Mouse (Mus musculus): Measurements from ENCODE around the gene Prr29. TPM values are rescaled to one million over a fixed set of nuclear protein-coding genes. Genes with fewer than 3 reads are reported as not detected.

Prr29 gene
- polyA plus RNA-seq, 1 experiment from 2014 or later, result 0.34 TPM

GRCm38 (mm10) chr11:106364712-106365111, 560 bp upstream of the Prr29 start:
- Histone ChIP-seq H3K36me3 (no peaks in the 10 kb centered on the region), H3K27me3 (replicated peaks) (no peaks in the 10 kb centered on the region), H3K27ac (no peak overlapping the region), H3K4me3 (replicated peaks) (no peak overlapping the region), H3K4me2 (replicated peaks) (peak overlapping the region; percentile 24; the same call in 1 of the 2 replicates), H3K4me1 (replicated peaks) (peaks cover 13% of the 10 kb centered on the region), H3K9me3 (no peaks in the 10 kb centered on the region), H3K9ac (no peak overlapping the region)
- 10% methylated on average over 11 of the region's 11 CpGs for WGBS
- ATAC-seq, result no peak

- H3K36me3 ChIP-seq, result no peaks in the 10 kb centered on the region
- H3K9ac ChIP-seq, result no peak overlapping the region
- no peak overlapping the region for H3K4me3 ChIP-seq (replicated peaks)
- no peak overlapping the region for H3K4me2 ChIP-seq (replicated peaks)
- no peak overlapping the region for H3K27ac ChIP-seq
- H3K27me3 ChIP-seq (replicated peaks), result no peaks in the 10 kb centered on the region
- ATAC-seq, result 0 out of 2 replicates have a peak, but pooled peaks have one; percentile 43
- H3K4me1 ChIP-seq (replicated peaks), result peaks cover 13% of the 10 kb centered on the region
- no peaks in the 10 kb centered on the region for H3K9me3 ChIP-seq
- WGBS, result 4% methylated on average over 3 of the region's 3 CpGs
Measured at GRCm38 (mm10) chr11:106366316-106366715, 1.0 kb downstream of the Prr29 start.

- H3K9ac ChIP-seq, result no peak overlapping the region
- 0 out of 2 replicates have a peak, but pooled peaks have one; percentile 36 for ATAC-seq
- 0 out of 2 replicates have a peak overlapping the region, but pooled peaks have one; percentile 17 for H3K27ac ChIP-seq
- no peaks in the 10 kb centered on the region for H3K9me3 ChIP-seq
- no peak overlapping the region for H3K4me3 ChIP-seq (replicated peaks)
- H3K4me1 ChIP-seq (replicated peaks), result peaks cover 14% of the 10 kb centered on the region
- no peaks in the 10 kb centered on the region for H3K36me3 ChIP-seq
- no peaks in the 10 kb centered on the region for H3K27me3 ChIP-seq (replicated peaks)
- peak overlapping the region; percentile 9; the same call in 1 of the 2 replicates for H3K4me2 ChIP-seq (replicated peaks)
- WGBS, result 40% methylated on average over 11 of the region's 11 CpGs
Measured at GRCm38 (mm10) chr11:106373998-106374397, 8.7 kb downstream of the Prr29 start.

GRCm38 (mm10) chr11:106374559-106374958, 9.3 kb downstream of the Prr29 start:
- Histone ChIP-seq H3K9me3 (no peaks in the 10 kb centered on the region), H3K27me3 (replicated peaks) (no peaks in the 10 kb centered on the region), H3K36me3 (no peaks in the 10 kb centered on the region), H3K4me3 (replicated peaks) (no peak overlapping the region), H3K4me1 (replicated peaks) (peaks cover 14% of the 10 kb centered on the region), H3K4me2 (replicated peaks) (peak overlapping the region; percentile 9), H3K27ac (0 out of 2 replicates have a peak overlapping the region, but pooled peaks have one; percentile 17), H3K9ac (no peak overlapping the region)
- WGBS, result 32% methylated on average over 9 of the region's 9 CpGs
- ATAC-seq, result peak; percentile 80

- no peaks in the 10 kb centered on the region for H3K36me3 ChIP-seq
- H3K9ac ChIP-seq, result no peak overlapping the region
- peaks cover 14% of the 10 kb centered on the region for H3K4me1 ChIP-seq (replicated peaks)
- ATAC-seq, result peak; percentile 34; the same call in 1 of the 2 replicates
- peak overlapping the region; percentile 9; the same call in 1 of the 2 replicates for H3K4me2 ChIP-seq (replicated peaks)
- no peak overlapping the region for H3K4me3 ChIP-seq (replicated peaks)
- H3K9me3 ChIP-seq, result no peaks in the 10 kb centered on the region
- 82% methylated on average over 5 of the region's 5 CpGs for WGBS
- H3K27me3 ChIP-seq (replicated peaks), result no peaks in the 10 kb centered on the region
- H3K27ac ChIP-seq, result no peak overlapping the region
Measured at GRCm38 (mm10) chr11:106374979-106375378, 9.7 kb downstream of the Prr29 start.

- Histone ChIP-seq H3K4me3 (replicated peaks) (peak overlapping the region; percentile 3; the same call in 1 of the 2 replicates), H3K9ac (no peak overlapping the region; the same call in 1 of the 2 replicates), H3K27me3 (replicated peaks) (no peaks in the 10 kb centered on the region), H3K36me3 (no peaks in the 10 kb centered on the region), H3K4me2 (replicated peaks) (no peak overlapping the region), H3K9me3 (no peaks in the 10 kb centered on the region), H3K4me1 (replicated peaks) (no peaks in the 10 kb centered on the region), H3K27ac (no peak overlapping the region)
- 77% methylated on average over 11 of the region's 11 CpGs for WGBS
- ATAC-seq, result no peak
Measured at GRCm38 (mm10) chr11:106381011-106381410, 15.7 kb downstream of the Prr29 start.

- Histone ChIP-seq H3K4me3 (replicated peaks) (peak overlapping the region; percentile 9; the same call in 1 of the 2 replicates), H3K9me3 (no peaks in the 10 kb centered on the region), H3K4me1 (replicated peaks) (no peaks in the 10 kb centered on the region), H3K27ac (no peak overlapping the region), H3K27me3 (replicated peaks) (no peaks in the 10 kb centered on the region), H3K9ac (no peak overlapping the region), H3K4me2 (replicated peaks) (no peak overlapping the region), H3K36me3 (no peaks in the 10 kb centered on the region)
- 76% methylated on average over 7 of the region's 7 CpGs for WGBS
- no peak for ATAC-seq
Measured at GRCm38 (mm10) chr11:106381883-106382282, 16.6 kb downstream of the Prr29 start.

GRCm38 (mm10) chr11:106382424-106382823, 17.2 kb downstream of the Prr29 start:
- Histone ChIP-seq H3K36me3 (no peaks in the 10 kb centered on the region), H3K4me3 (replicated peaks) (peak overlapping the region; percentile 9; the same call in 1 of the 2 replicates), H3K9ac (no peak overlapping the region), H3K4me2 (replicated peaks) (no peak overlapping the region), H3K4me1 (replicated peaks) (no peaks in the 10 kb centered on the region), H3K27ac (peak overlapping the region; percentile 58; the same call in 1 of the 2 replicates), H3K27me3 (replicated peaks) (no peaks in the 10 kb centered on the region), H3K9me3 (no peaks in the 10 kb centered on the region)
- 73% methylated on average over 5 of the region's 5 CpGs for WGBS
- no peak; the same call in 1 of the 2 replicates for ATAC-seq

GRCm38 (mm10) chr11:106383051-106383790, 17.9 kb downstream of the Prr29 start:
- Histone ChIP-seq H3K4me1 (replicated peaks) (no peaks in the 10 kb centered on the region), H3K4me3 (replicated peaks) (no peak overlapping the region), H3K36me3 (no peaks in the 10 kb centered on the region), H3K27me3 (replicated peaks) (no peaks in the 10 kb centered on the region), H3K27ac (peak overlapping the region; percentile 54; the same call in 1 of the 2 replicates), H3K4me2 (replicated peaks) (no peak overlapping the region), H3K9ac (no peak overlapping the region), H3K9me3 (no peaks in the 10 kb centered on the region)
- ATAC-seq, result no peak
- WGBS, result 84% methylated on average over 6 of the region's 6 CpGs

- no peak overlapping the region for H3K27ac ChIP-seq
- no peaks in the 10 kb centered on the region for H3K27me3 ChIP-seq (replicated peaks)
- ATAC-seq, result no peak
- no peaks in the 10 kb centered on the region for H3K36me3 ChIP-seq
- no peak overlapping the region for H3K4me3 ChIP-seq (replicated peaks)
- WGBS, result 88% methylated on average over 3 of the region's 3 CpGs
- H3K9me3 ChIP-seq, result no peaks in the 10 kb centered on the region
- no peak overlapping the region for H3K4me2 ChIP-seq (replicated peaks)
- no peaks in the 10 kb centered on the region; the same call in 1 of the 2 replicates for H3K4me1 ChIP-seq (replicated peaks)
- no peak overlapping the region for H3K9ac ChIP-seq
Measured at GRCm38 (mm10) chr11:106386409-106386808, 21.1 kb downstream of the Prr29 start.

- 62% methylated on average over 6 of the region's 6 CpGs for WGBS
Measured at GRCm38 (mm10) chr11:106387020-106387419, 21.7 kb downstream of the Prr29 start.

GRCm38 (mm10) chr11:106387791-106388216, 22.5 kb downstream of the Prr29 start, which contains the start of gene Icam2:
Icam2 (minus strand) TSS chr11:106388075.
- no peaks in the 10 kb centered on the region for H3K9me3 ChIP-seq
- H3K4me2 ChIP-seq (replicated peaks), result no peak within 1 kb of the TSS
- no peaks in the 10 kb centered on the region; the same call in 1 of the 2 replicates for H3K4me1 ChIP-seq (replicated peaks)
- H3K27me3 ChIP-seq (replicated peaks), result no peaks in the 10 kb centered on the region
- no peak for ATAC-seq
- H3K36me3 ChIP-seq, result no peaks in the 10 kb centered on the region
- H3K4me3 ChIP-seq (replicated peaks), result no peak within 1 kb of the TSS
- no peak within 1 kb of the TSS for H3K9ac ChIP-seq
- WGBS, result 74% methylated on average over 6 of the region's 6 CpGs
- H3K27ac ChIP-seq, result no peak within 1 kb of the TSS

More at GRCm38 (mm10) chr11:106387020-106387419, 21.7 kb downstream of the Prr29 start:
- no peaks in the 10 kb centered on the region for H3K9me3 ChIP-seq
- ATAC-seq, result no peak; the same call in 1 of the 2 replicates
- no peaks in the 10 kb centered on the region for H3K36me3 ChIP-seq
- no peaks in the 10 kb centered on the region; the same call in 1 of the 2 replicates for H3K4me1 ChIP-seq (replicated peaks)
- no peak overlapping the region for H3K4me2 ChIP-seq (replicated peaks)
- no peak overlapping the region for H3K27ac ChIP-seq
- no peak overlapping the region for H3K9ac ChIP-seq
- no peaks in the 10 kb centered on the region for H3K27me3 ChIP-seq (replicated peaks)
- no peak overlapping the region for H3K4me3 ChIP-seq (replicated peaks)

Measured in intestine, embryonic 15.5 days (tissue).